Mouse (Mus musculus): Measurements from ENCODE around the gene Galnt10.

Gene Galnt10

DNA sequence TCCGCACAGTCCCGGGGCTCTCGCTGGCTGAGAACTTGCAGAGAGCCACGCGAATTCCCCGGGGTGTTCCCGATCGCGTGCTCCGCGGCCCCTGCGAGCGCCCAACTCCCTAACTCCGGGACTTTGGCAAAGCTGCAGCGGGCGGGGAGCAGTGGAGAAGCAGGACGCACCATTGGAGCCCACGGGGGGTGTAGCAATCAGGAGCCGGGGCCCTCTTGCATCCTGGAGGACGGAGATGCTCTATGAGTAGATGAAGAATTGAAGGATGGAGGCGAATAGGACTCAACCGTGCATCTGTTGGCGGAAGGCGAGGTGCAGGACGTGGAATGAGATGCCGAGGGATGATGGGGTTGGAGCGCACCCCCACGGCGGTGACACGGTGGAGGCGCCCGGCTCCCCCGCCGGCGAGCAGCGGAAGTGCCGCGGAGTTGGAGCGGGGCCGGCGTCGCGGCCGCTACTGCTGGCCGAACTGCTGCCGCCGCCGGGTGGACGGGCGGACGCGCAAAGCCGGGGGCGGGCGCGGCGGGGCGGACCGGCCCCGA lies at the start of gene Galnt10:
Gene Galnt10 (plus strand): TSS at position 425 of the 542 bp plus-strand sequence.
- peak; percentile 92 for DNase-seq (ENCODE audit: low read depth)

- no peak for DNase-seq (ENCODE audit: low read depth)
These were observed 49.3 kb upstream of the Galnt10 start for GRCm38 (mm10) chr11:57595899-57596298.

- peak; percentile 74 for DNase-seq (ENCODE audit: low read depth)
These were observed 47.1 kb upstream of the Galnt10 start for GRCm38 (mm10) chr11:57598161-57598560.

- no peak for DNase-seq (ENCODE audit: low read depth)
These were observed 45.9 kb upstream of the Galnt10 start for GRCm38 (mm10) chr11:57599304-57599703.

- DNase-seq (ENCODE audit: low read depth): peak; percentile 37
These were observed 45.1 kb upstream of the Galnt10 start for GRCm38 (mm10) chr11:57600113-57600512.

- DNase-seq (ENCODE audit: low read depth): peak; percentile 68
These were observed 44.6 kb upstream of the Galnt10 start for GRCm38 (mm10) chr11:57600621-57601121.

DNA sequence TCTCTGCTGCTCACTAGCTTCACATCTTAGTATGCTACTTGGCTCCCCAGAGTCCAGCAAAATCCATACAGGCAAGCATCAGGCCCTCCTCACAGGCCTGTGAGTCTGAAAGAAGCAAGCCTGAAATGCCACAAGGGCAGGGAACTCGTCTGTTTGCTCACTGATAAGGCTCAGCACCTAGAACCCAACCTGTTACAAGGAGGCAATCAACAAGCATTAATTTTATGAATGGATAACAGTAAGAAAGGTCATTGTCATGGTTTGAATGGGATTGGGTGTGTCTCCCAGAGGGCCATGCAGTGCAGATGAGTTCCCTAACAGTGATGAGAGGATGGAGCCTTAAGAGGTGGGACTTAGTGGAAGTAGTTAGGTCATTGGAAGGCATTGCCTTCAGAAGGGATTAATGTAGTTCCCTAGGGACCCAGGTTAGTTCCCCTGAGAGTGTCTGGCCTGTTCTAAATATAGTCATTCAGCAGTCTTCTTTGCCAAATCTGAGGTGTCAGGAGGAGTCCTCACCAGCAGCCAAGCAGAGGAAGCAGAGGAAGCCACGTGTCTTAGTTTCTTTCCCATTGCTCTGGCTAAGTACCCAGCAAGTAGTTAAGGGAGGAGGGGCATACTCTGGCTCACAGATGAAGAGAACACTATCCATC lies 43.3 kb upstream of the Galnt10 start:
- DNase-seq (ENCODE audit: low read depth): no peak

GRCm38 (mm10) chr11:57605086-57605485 lies 40.2 kb upstream of the Galnt10 start:
- no peak for DNase-seq (ENCODE audit: low read depth)

GRCm38 (mm10) chr11:57605660-57606059 lies 39.6 kb upstream of the Galnt10 start:
- no peak for DNase-seq (ENCODE audit: low read depth)

GRCm38 (mm10) chr11:57614502-57614901 lies 30.7 kb upstream of the Galnt10 start:
- no peak for DNase-seq (ENCODE audit: low read depth)

- no peak for DNase-seq (ENCODE audit: low read depth)
These were observed 30.0 kb upstream of the Galnt10 start for GRCm38 (mm10) chr11:57615286-57615685.

GRCm38 (mm10) chr11:57615871-57616270 lies 29.4 kb upstream of the Galnt10 start:
- DNase-seq (ENCODE audit: low read depth): no peak

GRCm38 (mm10) chr11:57617526-57618264 lies 27.5 kb upstream of the Galnt10 start:
- DNase-seq (ENCODE audit: low read depth): peak; percentile 70

DNA sequence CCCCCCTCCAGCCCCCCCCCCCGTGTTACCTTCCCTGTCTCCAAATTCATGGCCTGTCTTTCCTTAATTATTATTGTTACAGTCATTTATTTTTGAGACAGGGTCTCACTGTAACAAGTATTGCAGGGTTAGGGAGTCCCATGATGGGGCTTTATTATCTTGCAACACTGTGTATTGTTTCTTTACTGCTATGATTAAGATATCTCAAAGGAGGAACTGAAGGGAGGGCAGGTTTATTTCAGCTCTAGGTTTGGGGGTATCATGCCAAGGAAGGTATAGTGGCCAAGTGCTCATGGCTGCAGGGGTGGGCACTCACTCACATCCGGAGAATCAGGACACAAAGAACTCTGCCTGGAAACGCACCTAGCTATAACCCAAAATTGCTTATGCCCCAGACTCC lies 23.8 kb upstream of the Galnt10 start:
- DNase-seq (ENCODE audit: low read depth): no peak

DNA sequence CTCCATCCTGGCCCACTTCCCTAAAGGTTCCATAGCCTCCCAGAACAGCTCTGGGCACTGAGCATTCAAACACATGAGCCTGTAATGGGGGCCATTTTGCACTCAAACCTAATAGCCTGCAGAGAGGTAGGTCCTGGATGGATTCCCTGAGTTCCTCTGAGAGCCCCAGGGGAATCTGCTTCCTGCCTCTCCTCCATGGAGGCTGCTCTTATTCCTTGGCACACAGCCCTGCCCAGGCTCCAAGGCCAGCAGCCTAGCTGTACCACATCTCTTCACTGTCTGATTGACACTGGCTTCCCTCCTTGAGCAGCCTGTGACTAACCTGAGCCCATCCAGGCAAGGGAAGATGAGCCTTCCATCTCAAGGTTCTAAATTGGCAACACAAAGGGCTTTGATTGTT lies 23.4 kb upstream of the Galnt10 start:
- DNase-seq (ENCODE audit: low read depth): peak; percentile 50

GRCm38 (mm10) chr11:57624490-57624893 lies 20.8 kb upstream of the Galnt10 start:
- DNase-seq (ENCODE audit: low read depth): no peak

DNA sequence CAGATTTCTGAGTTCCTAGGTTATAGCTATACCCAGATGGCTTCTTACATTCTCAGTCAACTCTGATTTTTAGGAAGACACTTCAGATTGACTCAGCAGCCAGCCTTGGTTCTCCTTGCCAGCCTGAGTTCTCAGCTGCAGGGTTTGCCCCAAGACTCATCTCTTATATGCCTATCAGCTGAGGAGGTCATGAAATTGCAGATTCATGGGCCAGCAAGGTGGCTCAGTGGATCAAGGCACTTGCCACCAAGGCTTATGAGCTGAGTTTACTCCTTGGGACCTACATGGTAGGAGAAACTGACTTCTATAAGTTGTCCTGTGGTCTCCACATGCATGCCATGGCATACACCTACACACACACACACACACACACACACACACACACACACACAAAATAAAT lies 19.8 kb upstream of the Galnt10 start:
- no peak for DNase-seq (ENCODE audit: low read depth)

DNA sequence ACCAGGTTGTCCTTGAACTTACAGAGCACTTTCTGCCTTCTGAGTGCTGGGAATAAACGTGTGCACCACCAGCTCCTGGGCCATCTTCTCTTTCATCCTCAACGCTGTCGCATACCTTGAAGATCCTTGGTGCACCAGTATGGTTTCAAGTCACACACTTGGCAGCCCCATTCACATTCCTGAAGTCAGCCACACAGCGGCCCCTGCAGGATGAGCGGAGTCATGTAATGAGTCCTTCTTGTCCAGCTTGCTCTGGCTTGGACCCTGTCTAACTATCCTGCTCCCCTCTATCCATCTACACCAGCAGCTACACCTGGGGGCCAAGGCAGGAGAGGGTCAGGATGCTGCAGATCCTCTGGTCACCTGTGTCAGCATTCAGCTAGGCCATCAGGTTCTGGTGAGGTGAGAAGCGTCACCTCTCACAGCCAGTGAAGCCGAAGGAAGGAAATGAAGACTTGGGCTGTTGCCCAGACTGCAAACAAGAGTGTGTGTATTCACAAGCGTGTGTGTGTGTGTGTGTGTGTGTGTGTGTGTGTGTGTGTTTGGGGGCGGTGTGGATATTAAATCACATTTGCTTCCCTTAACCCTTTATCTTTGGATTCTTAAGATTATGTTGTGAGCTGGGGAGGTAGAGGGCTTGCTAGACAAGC lies 18.0 kb upstream of the Galnt10 start:
- DNase-seq (ENCODE audit: low read depth): peak; percentile 30

- no peak for DNase-seq (ENCODE audit: low read depth)
These were observed 13.3 kb upstream of the Galnt10 start for GRCm38 (mm10) chr11:57631805-57632485.

GRCm38 (mm10) chr11:57633006-57633405 lies 12.2 kb upstream of the Galnt10 start:
- DNase-seq (ENCODE audit: low read depth): no peak

- no peak for DNase-seq (ENCODE audit: low read depth)
These were observed 11.2 kb upstream of the Galnt10 start for GRCm38 (mm10) chr11:57633975-57634585.

DNA sequence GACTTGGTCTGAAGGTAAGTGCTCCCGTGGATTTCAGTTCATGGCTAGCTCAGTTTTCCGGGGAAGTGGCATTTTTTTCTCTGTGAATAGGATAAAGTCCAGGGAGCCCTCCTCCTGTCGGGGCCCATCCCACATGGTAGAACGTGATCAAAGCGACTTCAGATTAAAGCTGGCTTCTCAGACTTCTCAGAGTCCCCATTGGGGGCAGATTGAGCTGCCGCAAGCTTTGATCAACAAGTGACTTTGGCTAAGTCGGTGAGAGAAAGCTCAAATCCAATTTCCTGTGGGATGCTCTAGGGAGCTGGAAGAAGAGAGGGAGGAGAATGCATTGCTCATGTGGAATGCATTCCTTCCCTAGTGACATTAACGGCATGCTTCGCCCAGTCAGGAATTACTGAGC lies 10.1 kb upstream of the Galnt10 start:
- no peak for DNase-seq (ENCODE audit: low read depth)

Measured in NIH3T3 (cell line).